Mouse (Mus musculus): ENCODE measurements at regions not wholly inside any gene's neighbourhood (a gene's known extent, or its start where the extent isn't known, plus 50 kb on each side); places are given as distances from the start of the nearest gene placed in this dataset.
"Not testable (repeated sequence)": the region's sequence is repeated elsewhere in the genome, so short reads cannot be mapped to it uniquely, and the experiment has no call there.

GRCm38 (mm10) chr14:54143828-54144227 is 110.1 kb downstream of the Dad1 start:
- Histone ChIP-seq H3K36me3 (ENCODE audit: control insufficient read depth, insufficient read depth, low read length) (no peaks in the 10 kb centered on the region), H3K9ac (ENCODE audit: low read depth, low read length) (no peak overlapping the region), H3K27me3 (ENCODE audit: control insufficient read depth, insufficient read depth, low read length) (no peaks in the 10 kb centered on the region), H3K27ac (ENCODE audit: low read depth, low read length) (no peak overlapping the region), H3K4me3 (ENCODE audit: low read length) (no peak overlapping the region), H3K9me3 (ENCODE audit: control insufficient read depth, low read length) (no peaks in the 10 kb centered on the region), H3K4me2 (replicated peaks; ENCODE audit: low read depth, low read length) (no peak overlapping the region), H3K4me1 (ENCODE audit: control insufficient read depth, insufficient read depth, low read length) (no peaks in the 10 kb centered on the region)
- WGBS, result 57% methylated on average over 1 of the region's 1 CpGs
- no peak for ATAC-seq (ENCODE audit: low FRiP score, low TSS enrichment)

DNA sequence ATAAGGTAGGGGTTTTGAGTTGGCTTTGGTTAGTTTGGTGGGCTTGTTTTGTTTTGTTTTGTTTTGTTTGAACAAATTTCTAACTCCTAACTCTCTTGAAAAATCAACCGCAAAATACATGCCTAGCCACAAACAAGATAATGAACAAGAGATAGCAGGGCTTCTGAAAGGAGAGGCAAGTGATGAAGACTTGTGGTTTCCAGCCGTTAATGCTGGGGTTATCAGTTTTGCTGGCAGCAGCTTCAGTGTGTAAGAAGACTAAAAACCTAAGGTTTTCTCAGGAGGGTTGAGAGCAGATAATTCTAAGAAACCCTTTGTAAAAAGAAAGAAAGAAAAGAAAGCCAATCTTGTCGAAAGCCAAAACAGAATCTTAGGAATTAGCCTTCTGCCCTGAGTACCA is 115.6 kb downstream of the Dad1 start:
- ATAC-seq (ENCODE audit: low FRiP score, low TSS enrichment), result no peak
- 87% methylated on average over 3 of the region's 3 CpGs for WGBS
- no peak overlapping the region for H3K4me2 ChIP-seq (replicated peaks; ENCODE audit: low read depth, low read length)
- H3K4me3 ChIP-seq (ENCODE audit: low read length), result no peak overlapping the region
- H3K4me1 ChIP-seq (ENCODE audit: control insufficient read depth, insufficient read depth, low read length), result no peaks in the 10 kb centered on the region
- H3K9me3 ChIP-seq (ENCODE audit: control insufficient read depth, low read length), result no peaks in the 10 kb centered on the region
- no peaks in the 10 kb centered on the region for H3K27me3 ChIP-seq (ENCODE audit: control insufficient read depth, insufficient read depth, low read length)
- no peaks in the 10 kb centered on the region for H3K36me3 ChIP-seq (ENCODE audit: control insufficient read depth, insufficient read depth, low read length)
- H3K9ac ChIP-seq (ENCODE audit: low read depth, low read length), result no peak overlapping the region
- H3K27ac ChIP-seq (ENCODE audit: low read depth, low read length), result no peak overlapping the region

- ATAC-seq (ENCODE audit: low FRiP score, low TSS enrichment), result no peak
- 85% methylated on average over 3 of the region's 3 CpGs for WGBS
Observed at GRCm38 (mm10) chr14:54136538-54136937, 117.4 kb downstream of the Dad1 start.

GRCm38 (mm10) chr14:54128334-54128733 is 125.6 kb downstream of the Dad1 start:
- Histone ChIP-seq H3K9me3 (ENCODE audit: control insufficient read depth, low read length) (no peaks in the 10 kb centered on the region), H3K9ac (ENCODE audit: low read depth, low read length) (no peak overlapping the region), H3K27ac (ENCODE audit: low read depth, low read length) (no peak overlapping the region), H3K4me2 (replicated peaks; ENCODE audit: low read depth, low read length) (no peak overlapping the region), H3K27me3 (ENCODE audit: control insufficient read depth, insufficient read depth, low read length) (no peaks in the 10 kb centered on the region), H3K4me1 (ENCODE audit: control insufficient read depth, insufficient read depth, low read length) (0 out of 2 replicates have a peak, but pooled peaks cover 6% of the 10 kb centered on the region), H3K36me3 (ENCODE audit: control insufficient read depth, insufficient read depth, low read length) (no peaks in the 10 kb centered on the region), H3K4me3 (ENCODE audit: low read length) (no peak overlapping the region)
- 65% methylated on average over 4 of the region's 4 CpGs for WGBS
- no peak for ATAC-seq (ENCODE audit: low FRiP score, low TSS enrichment)

More at GRCm38 (mm10) chr14:54136538-54136937, 117.4 kb downstream of the Dad1 start:
- no peaks in the 10 kb centered on the region for H3K27me3 ChIP-seq (ENCODE audit: control insufficient read depth, insufficient read depth, low read length)
- no peak overlapping the region for H3K4me3 ChIP-seq (ENCODE audit: low read length)
- H3K27ac ChIP-seq (ENCODE audit: low read depth, low read length), result no peak overlapping the region
- no peak overlapping the region for H3K9ac ChIP-seq (ENCODE audit: low read depth, low read length)
- H3K36me3 ChIP-seq (ENCODE audit: control insufficient read depth, insufficient read depth, low read length), result no peaks in the 10 kb centered on the region
- H3K9me3 ChIP-seq (ENCODE audit: control insufficient read depth, low read length), result no peaks in the 10 kb centered on the region
- H3K4me1 ChIP-seq (ENCODE audit: control insufficient read depth, insufficient read depth, low read length), result no peaks in the 10 kb centered on the region
- H3K4me2 ChIP-seq (replicated peaks; ENCODE audit: low read depth, low read length), result no peak overlapping the region

DNA sequence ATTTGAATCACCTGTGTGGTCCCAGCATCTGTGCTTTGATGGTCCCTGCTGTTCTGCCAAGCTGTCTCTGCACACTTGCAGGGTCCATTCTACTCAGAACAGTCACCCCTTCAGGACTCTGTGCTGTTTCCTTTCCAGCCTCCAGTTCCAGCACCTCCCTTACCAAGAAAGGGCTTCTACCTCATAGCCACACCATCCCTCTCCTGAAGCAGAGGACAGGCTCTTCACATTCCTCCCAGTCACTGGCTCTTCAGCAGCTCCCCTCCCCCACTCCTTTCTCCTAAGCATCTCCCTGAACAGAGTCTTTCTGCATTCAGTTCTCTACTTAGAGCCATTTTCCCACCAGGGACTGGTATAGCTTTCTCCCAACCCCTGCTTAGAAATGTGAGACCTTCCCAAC is 128.4 kb downstream of the Dad1 start:
- Histone ChIP-seq H3K36me3 (ENCODE audit: control insufficient read depth, insufficient read depth, low read length) (no peaks in the 10 kb centered on the region), H3K9me3 (ENCODE audit: control insufficient read depth, low read length) (no peaks in the 10 kb centered on the region), H3K9ac (ENCODE audit: low read depth, low read length) (no peak overlapping the region), H3K4me1 (ENCODE audit: control insufficient read depth, insufficient read depth, low read length) (0 out of 2 replicates have a peak, but pooled peaks cover 6% of the 10 kb centered on the region), H3K4me2 (replicated peaks; ENCODE audit: low read depth, low read length) (no peak overlapping the region), H3K27ac (ENCODE audit: low read depth, low read length) (no peak overlapping the region), H3K27me3 (ENCODE audit: control insufficient read depth, insufficient read depth, low read length) (no peaks in the 10 kb centered on the region), H3K4me3 (ENCODE audit: low read length) (no peak overlapping the region)
- ATAC-seq (ENCODE audit: low FRiP score, low TSS enrichment), result no peak

- H3K4me2 ChIP-seq (replicated peaks; ENCODE audit: low read depth, low read length), result no peak overlapping the region
- no peak overlapping the region for H3K4me3 ChIP-seq (ENCODE audit: low read length)
- H3K27me3 ChIP-seq (ENCODE audit: control insufficient read depth, insufficient read depth, low read length), result no peaks in the 10 kb centered on the region
- WGBS, result 68% methylated on average over 7 of the region's 7 CpGs
- H3K9ac ChIP-seq (ENCODE audit: low read depth, low read length), result no peak overlapping the region
- H3K4me1 ChIP-seq (ENCODE audit: control insufficient read depth, insufficient read depth, low read length), result 0 out of 2 replicates have a peak, but pooled peaks cover 6% of the 10 kb centered on the region
- no peak overlapping the region for H3K27ac ChIP-seq (ENCODE audit: low read depth, low read length)
- no peaks in the 10 kb centered on the region for H3K36me3 ChIP-seq (ENCODE audit: control insufficient read depth, insufficient read depth, low read length)
- no peak for ATAC-seq (ENCODE audit: low FRiP score, low TSS enrichment)
- H3K9me3 ChIP-seq (ENCODE audit: control insufficient read depth, low read length), result no peaks in the 10 kb centered on the region
Observed at GRCm38 (mm10) chr14:54121973-54122372, 131.9 kb downstream of the Dad1 start.

GRCm38 (mm10) chr14:54121340-54121739 is 132.6 kb downstream of the Dad1 start:
- H3K36me3 ChIP-seq (ENCODE audit: control insufficient read depth, insufficient read depth, low read length), result no peaks in the 10 kb centered on the region
- no peaks in the 10 kb centered on the region for H3K27me3 ChIP-seq (ENCODE audit: control insufficient read depth, insufficient read depth, low read length)
- ATAC-seq (ENCODE audit: low FRiP score, low TSS enrichment), result no peak
- 93% methylated on average over 4 of the region's 4 CpGs for WGBS
- H3K9ac ChIP-seq (ENCODE audit: low read depth, low read length), result no peak overlapping the region
- no peak overlapping the region for H3K27ac ChIP-seq (ENCODE audit: low read depth, low read length)
- H3K4me1 ChIP-seq (ENCODE audit: control insufficient read depth, insufficient read depth, low read length), result 0 out of 2 replicates have a peak, but pooled peaks cover 6% of the 10 kb centered on the region
- H3K9me3 ChIP-seq (ENCODE audit: control insufficient read depth, low read length), result no peaks in the 10 kb centered on the region
- no peak overlapping the region for H3K4me3 ChIP-seq (ENCODE audit: low read length)
- no peak overlapping the region for H3K4me2 ChIP-seq (replicated peaks; ENCODE audit: low read depth, low read length)

GRCm38 (mm10) chr14:54120194-54120593 is 133.7 kb downstream of the Dad1 start:
- 90% methylated on average over 5 of the region's 5 CpGs for WGBS

GRCm38 (mm10) chr14:54117607-54118006 is 136.3 kb downstream of the Dad1 start:
- H3K9me3 ChIP-seq (ENCODE audit: control insufficient read depth, low read length); H3K4me1 ChIP-seq (ENCODE audit: control insufficient read depth, insufficient read depth, low read length); H3K9ac ChIP-seq (ENCODE audit: low read depth, low read length); H3K4me2 ChIP-seq (replicated peaks; ENCODE audit: low read depth, low read length); H3K27ac ChIP-seq (ENCODE audit: low read depth, low read length); H3K36me3 ChIP-seq (ENCODE audit: control insufficient read depth, insufficient read depth, low read length); ATAC-seq (ENCODE audit: low FRiP score, low TSS enrichment); H3K27me3 ChIP-seq (ENCODE audit: control insufficient read depth, insufficient read depth, low read length); H3K4me3 ChIP-seq (ENCODE audit: low read length): not testable (repeated sequence)
- 96% methylated on average over 8 of the region's 8 CpGs for WGBS

More at GRCm38 (mm10) chr14:54120194-54120593, 133.7 kb downstream of the Dad1 start:
- H3K4me2 ChIP-seq (replicated peaks; ENCODE audit: low read depth, low read length), result no peak overlapping the region
- ATAC-seq (ENCODE audit: low FRiP score, low TSS enrichment), result no peak
- H3K9ac ChIP-seq (ENCODE audit: low read depth, low read length), result no peak overlapping the region
- H3K36me3 ChIP-seq (ENCODE audit: control insufficient read depth, insufficient read depth, low read length), result no peaks in the 10 kb centered on the region
- no peaks in the 10 kb centered on the region for H3K27me3 ChIP-seq (ENCODE audit: control insufficient read depth, insufficient read depth, low read length)
- no peak overlapping the region for H3K4me3 ChIP-seq (ENCODE audit: low read length)
- H3K4me1 ChIP-seq (ENCODE audit: control insufficient read depth, insufficient read depth, low read length), result 0 out of 2 replicates have a peak, but pooled peaks cover under 1% of the 10 kb centered on the region
- no peak overlapping the region for H3K27ac ChIP-seq (ENCODE audit: low read depth, low read length)
- no peaks in the 10 kb centered on the region for H3K9me3 ChIP-seq (ENCODE audit: control insufficient read depth, low read length)
